In the genomic region with DNA sequence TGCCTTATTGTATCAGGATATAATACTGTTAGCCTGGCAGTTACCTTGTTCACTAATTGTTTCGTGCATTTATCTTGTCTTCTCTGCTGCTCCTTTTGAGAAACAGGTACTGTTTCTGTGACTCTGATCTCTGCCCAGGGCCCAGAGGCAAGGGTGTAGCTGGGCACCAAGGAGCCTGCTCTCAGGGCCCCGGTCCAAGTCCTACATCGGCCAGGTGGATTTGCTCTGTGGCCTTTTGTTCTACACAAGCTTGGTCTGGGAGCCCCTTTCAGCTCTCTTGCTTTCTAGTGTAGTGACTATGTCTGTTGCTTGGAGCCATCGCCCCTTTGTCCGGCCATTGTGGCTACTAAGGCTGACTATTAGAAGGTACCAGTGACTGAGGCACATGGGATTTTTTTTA, we compare ENCODE assay signal across 27 mouse cellular contexts.
DNase-seq lines count a peak whose midpoint lies in the region; ATAC-seq and TF ChIP-seq lines count a peak whose summit lies in the region.
"Had no signal": no experiment of that assay in that cellular context is flagged by ENCODE, and none has a peak within 500 bp of the region (broad histone marks: within the 10 kb centered on the region; RNA-seq: fewer than 3 reads in every experiment).

No protein-coding gene starts in this region.

- ATAC-seq in forebrain, embryonic 12.5 days (ENCODE audit: low FRiP score) = no peak
- no peak for ATAC-seq in forebrain, postnatal 0 days
- ATAC-seq in midbrain, embryonic 13.5 days = no peak
- ATAC-seq in midbrain, postnatal 0 days (ENCODE audit: low FRiP score) = no peak
- no peak for ATAC-seq in megakaryocyte-erythroid progenitor cell, adult 5-6 weeks (replicated peaks; ENCODE audit: low FRiP score, low TSS enrichment, poor library complexity, severe bottlenecking)
- ATAC-seq: forebrain, embryonic 14.5 days; inflammation-experienced regulatory T-cells, adult 6 months; Patski had no signal

- H3K4me1 ChIP-seq in forebrain, embryonic 12.5 days = peaks cover 95% of the 10 kb centered on the region
- H3K4me1 ChIP-seq in forebrain, postnatal 0 days (ENCODE audit: insufficient read depth) = peaks cover 26% of the 10 kb centered on the region; the same call in 1 of the 2 replicates
- H3K4me1 ChIP-seq in kidney, adult 2 months (ENCODE audit: control insufficient read depth, insufficient read depth, low read length) = peaks cover 9% of the 10 kb centered on the region; the same call in 1 of the 2 replicates
- peaks cover 99% of the 10 kb centered on the region for H3K4me1 ChIP-seq in midbrain, embryonic 13.5 days (replicated peaks)
- H3K4me1 ChIP-seq in midbrain, postnatal 0 days (ENCODE audit: insufficient read depth, low read length) = 0 out of 2 replicates have a peak, but pooled peaks cover 5% of the 10 kb centered on the region

- no peaks in the 10 kb centered on the region for H3K9me3 ChIP-seq in forebrain, embryonic 12.5 days
- H3K9me3 ChIP-seq in forebrain, postnatal 0 days (ENCODE audit: low read length) = no peaks in the 10 kb centered on the region
- H3K9me3 ChIP-seq in midbrain, embryonic 13.5 days = no peaks in the 10 kb centered on the region
- no peaks in the 10 kb centered on the region for H3K9me3 ChIP-seq in midbrain, postnatal 0 days (ENCODE audit: low read length)
- H3K9me3 ChIP-seq: forebrain, embryonic 10.5 days; G1E; heart, embryonic 12.5 days; heart, embryonic 15.5 days; hindbrain, embryonic 15.5 days had no signal

- 87% methylated on average over 5 of the region's 5 CpGs for WGBS in forebrain, embryonic 12.5 days
- 82% methylated on average over 5 of the region's 5 CpGs for WGBS in forebrain, postnatal 0 days
- 83% methylated on average over 5 of the region's 5 CpGs for WGBS in kidney, adult 2 months
- 85% methylated on average over 5 of the region's 5 CpGs for WGBS in midbrain, embryonic 13.5 days
- WGBS in midbrain, postnatal 0 days = 86% methylated on average over 5 of the region's 5 CpGs

- no peak overlapping the region for H3K4me2 ChIP-seq in forebrain, embryonic 12.5 days
- H3K4me2 ChIP-seq in forebrain, postnatal 0 days (ENCODE audit: low read depth) = no peak overlapping the region
- H3K4me2 ChIP-seq in midbrain, embryonic 13.5 days (replicated peaks) = no peak overlapping the region
- no peak overlapping the region for H3K4me2 ChIP-seq in midbrain, postnatal 0 days (ENCODE audit: low read depth, low read length, poor library complexity, severe bottlenecking)
- H3K4me2 ChIP-seq: heart, embryonic 12.5 days; heart, embryonic 15.5 days; hindbrain, embryonic 15.5 days had no signal

- H3K9ac ChIP-seq in forebrain, embryonic 12.5 days = no peak overlapping the region
- no peak overlapping the region for H3K9ac ChIP-seq in forebrain, postnatal 0 days
- H3K9ac ChIP-seq in midbrain, embryonic 13.5 days (replicated peaks) = no peak overlapping the region; the same call in 1 of the 2 replicates
- no peak overlapping the region for H3K9ac ChIP-seq in midbrain, postnatal 0 days (replicated peaks; ENCODE audit: low read length, poor library complexity, severe bottlenecking)
- H3K9ac ChIP-seq: heart, embryonic 12.5 days; heart, embryonic 15.5 days; hindbrain, embryonic 15.5 days had no signal

- no peak overlapping the region for H3K4me3 ChIP-seq in forebrain, embryonic 12.5 days (replicated peaks)
- no peak overlapping the region for H3K4me3 ChIP-seq in forebrain, postnatal 0 days (ENCODE audit: low read depth, low read length)
- no peak overlapping the region for H3K4me3 ChIP-seq in kidney, adult 2 months (ENCODE audit: insufficient read depth, low read depth, low read length)
- no peak overlapping the region for H3K4me3 ChIP-seq in midbrain, embryonic 13.5 days (replicated peaks)
- no peak overlapping the region for H3K4me3 ChIP-seq in midbrain, postnatal 0 days (ENCODE audit: low read depth, low read length)
- H3K4me3 ChIP-seq: forebrain, embryonic 10.5 days; heart, embryonic 12.5 days; heart, embryonic 15.5 days; hindbrain, embryonic 15.5 days had no signal

- H3K27ac ChIP-seq in forebrain, embryonic 12.5 days = peak overlapping the region; percentile 0; the same call in 1 of the 2 replicates
- H3K27ac ChIP-seq in forebrain, postnatal 0 days (ENCODE audit: low read depth, low read length) = no peak overlapping the region
- H3K27ac ChIP-seq in kidney, adult 2 months (ENCODE audit: insufficient read depth, low read depth, low read length) = no peak overlapping the region
- H3K27ac ChIP-seq in midbrain, embryonic 13.5 days = peak overlapping the region; percentile 41; the same call in 1 of the 2 replicates
- H3K27ac ChIP-seq in midbrain, postnatal 0 days (ENCODE audit: low read depth, low read length) = no peak overlapping the region
- H3K27ac ChIP-seq: heart, embryonic 15.5 days; hindbrain, embryonic 15.5 days had no signal

- no peak for TF ChIP-seq CTCF in forebrain, postnatal 0 days (IDR thresholded peaks at IDR 0.05; ENCODE audit: low read depth)
- no peak for TF ChIP-seq CTCF in kidney, adult 2 months (conservative IDR thresholded peaks at IDR 0.05; ENCODE audit: insufficient read depth, insufficient read length, low read depth, low read length)
- TF ChIP-seq CTCF in midbrain, postnatal 0 days (IDR thresholded peaks at IDR 0.05) = no peak

- no peak for DNase-seq in forebrain, postnatal 0 days
- DNase-seq in kidney, adult 2 months = peak; percentile 52
- DNase-seq in kidney, postnatal 10 days = no peak
- no peak for DNase-seq in midbrain, postnatal 0 days (ENCODE audit: low spot score)
- DNase-seq: adrenal gland, postnatal 10 days; adrenal gland, postnatal 36 days; B cell, adult 2 months; cerebellum, adult 11 months; cerebellum, adult 2 months; cerebellum, adult 9-11 months; embryo, embryonic 11 days; gastrocnemius, postnatal 25 days; heart, adult 18-20 months; heart, postnatal 10 days; heart, postnatal 36 days had no signal

- H3K27me3 ChIP-seq in forebrain, embryonic 12.5 days = no peaks in the 10 kb centered on the region
- H3K27me3 ChIP-seq in forebrain, postnatal 0 days (ENCODE audit: insufficient read depth, low read length) = no peaks in the 10 kb centered on the region
- H3K27me3 ChIP-seq in kidney, adult 2 months (replicated peaks; ENCODE audit: control insufficient read depth, insufficient read depth, low read length) = no peaks in the 10 kb centered on the region
- no peaks in the 10 kb centered on the region for H3K27me3 ChIP-seq in midbrain, embryonic 13.5 days
- no peaks in the 10 kb centered on the region for H3K27me3 ChIP-seq in midbrain, postnatal 0 days (ENCODE audit: insufficient read depth, low read length)
- H3K27me3 ChIP-seq: CH12.LX; heart, embryonic 12.5 days; heart, embryonic 15.5 days; hindbrain, embryonic 15.5 days; Patski had no signal

- H3K36me3 ChIP-seq in forebrain, embryonic 12.5 days (replicated peaks) = 0 out of 2 replicates have a peak, but pooled peaks cover 3% of the 10 kb centered on the region
- H3K36me3 ChIP-seq in forebrain, postnatal 0 days (ENCODE audit: insufficient read depth) = no peaks in the 10 kb centered on the region
- H3K36me3 ChIP-seq in kidney, adult 2 months (ENCODE audit: control insufficient read depth, insufficient read depth, low read length) = no peaks in the 10 kb centered on the region
- H3K36me3 ChIP-seq in midbrain, embryonic 13.5 days = no peaks in the 10 kb centered on the region
- no peaks in the 10 kb centered on the region for H3K36me3 ChIP-seq in midbrain, postnatal 0 days (ENCODE audit: insufficient read depth, low read length)
- H3K36me3 ChIP-seq: heart, embryonic 12.5 days; heart, embryonic 15.5 days; hindbrain, embryonic 15.5 days had no signal

- no peak for TF ChIP-seq POLR2A in kidney, adult 2 months (IDR thresholded peaks at IDR 0.05; ENCODE audit: low read depth, low read length)

Comparison
In these comparisons a context has a peak if more than half of its experiments do, and no peak if none do; other contexts are left out.
1. H3K27ac ChIP-seq: peak in forebrain, embryonic 12.5 days (single experiment) and midbrain, embryonic 13.5 days (single experiment); none in forebrain, postnatal 0 days (single experiment), kidney, adult 2 months (single experiment) and midbrain, postnatal 0 days (single experiment).